Comparison of ENCODE assay signal across 9 mouse cellular contexts in genomic region chr19:44741091-44741763, GRCm38 (mm10). TPM values are rescaled to one million over a fixed set of nuclear protein-coding genes. Genes with fewer than 3 reads are reported as not detected.
DNase-seq lines count a peak whose midpoint lies in the region; ATAC-seq and TF ChIP-seq lines count a peak whose summit lies in the region.
"Had no signal": no experiment of that assay in that cellular context is flagged by ENCODE, and none has a peak within 500 bp of the region (broad histone marks: within the 10 kb centered on the region; RNA-seq: fewer than 3 reads in every experiment).

No protein-coding gene starts in this region.

- H3K36me3 ChIP-seq in embryonic facial prominence, embryonic 12.5 days = no peaks in the 10 kb centered on the region
- H3K36me3 ChIP-seq in kidney, adult 2 months (ENCODE audit: control insufficient read depth, insufficient read depth, low read length) = no peaks in the 10 kb centered on the region
- no peaks in the 10 kb centered on the region for H3K36me3 ChIP-seq in midbrain, embryonic 11.5 days (ENCODE audit: control insufficient read depth, insufficient read depth, low read length)

- H3K27ac ChIP-seq in embryonic facial prominence, embryonic 12.5 days = no peak overlapping the region
- peak overlapping the region; percentile 95 for H3K27ac ChIP-seq in kidney, adult 2 months (ENCODE audit: insufficient read depth, low read depth, low read length)
- H3K27ac ChIP-seq in midbrain, embryonic 11.5 days (ENCODE audit: low read depth, low read length) = no peak overlapping the region

- H3K27me3 ChIP-seq in embryonic facial prominence, embryonic 12.5 days = peaks cover 99% of the 10 kb centered on the region
- no peaks in the 10 kb centered on the region for H3K27me3 ChIP-seq in kidney, adult 2 months (replicated peaks; ENCODE audit: control insufficient read depth, insufficient read depth, low read length)
- H3K27me3 ChIP-seq in midbrain, embryonic 11.5 days (ENCODE audit: control insufficient read depth, insufficient read depth, low read length) = peaks cover 97% of the 10 kb centered on the region

- under 1% methylated on average over 48 of the region's 48 CpGs for WGBS in embryonic facial prominence, embryonic 12.5 days
- WGBS in kidney, adult 2 months = 1% methylated on average over 48 of the region's 48 CpGs
- WGBS in midbrain, embryonic 11.5 days = under 1% methylated on average over 48 of the region's 48 CpGs

- TF ChIP-seq CTCF in kidney, adult 2 months (conservative IDR thresholded peaks at IDR 0.05; ENCODE audit: insufficient read depth, insufficient read length, low read depth, low read length) = no peak

- H3K4me2 ChIP-seq in embryonic facial prominence, embryonic 12.5 days (replicated peaks) = peak overlapping the region; percentile 31
- H3K4me2 ChIP-seq in midbrain, embryonic 11.5 days = peak overlapping the region; percentile 28

- peak overlapping the region; percentile 9; the same call in 1 of the 2 replicates for H3K4me3 ChIP-seq in embryonic facial prominence, embryonic 12.5 days
- H3K4me3 ChIP-seq in kidney, adult 2 months (ENCODE audit: insufficient read depth, low read depth, low read length) = peak overlapping the region; percentile 62
- H3K4me3 ChIP-seq in midbrain, embryonic 11.5 days (ENCODE audit: low read depth, low read length) = peak overlapping the region; percentile 11; the same call in 1 of the 2 replicates

- no peak overlapping the region for H3K9ac ChIP-seq in embryonic facial prominence, embryonic 12.5 days
- H3K9ac ChIP-seq in midbrain, embryonic 11.5 days (ENCODE audit: low read length) = peak overlapping the region; percentile 18; the same call in 1 of the 2 replicates

- H3K9me3 ChIP-seq in embryonic facial prominence, embryonic 12.5 days = no peaks in the 10 kb centered on the region
- H3K9me3 ChIP-seq in midbrain, embryonic 11.5 days (ENCODE audit: control insufficient read depth, low read length) = 0 out of 2 replicates have a peak, but pooled peaks cover 3% of the 10 kb centered on the region

- peak; percentile 27 for TF ChIP-seq POLR2A in kidney, adult 2 months (IDR thresholded peaks at IDR 0.05; ENCODE audit: low read depth, low read length)

- peaks cover 12% of the 10 kb centered on the region; the same call in 1 of the 2 replicates for H3K4me1 ChIP-seq in embryonic facial prominence, embryonic 12.5 days
- H3K4me1 ChIP-seq in kidney, adult 2 months (ENCODE audit: control insufficient read depth, insufficient read depth, low read length) = peaks cover 13% of the 10 kb centered on the region; the same call in 1 of the 2 replicates
- H3K4me1 ChIP-seq in midbrain, embryonic 11.5 days (ENCODE audit: control insufficient read depth, insufficient read depth, low read length) = peaks cover 12% of the 10 kb centered on the region

- DNase-seq in embryo, embryonic 11 days = peak; percentile 58
- no peak for DNase-seq in embryo, embryonic 10.5 days (ENCODE audit: low spot score)
- DNase-seq in kidney, adult 2 months = peak; percentile 96
- peak; percentile 97 for DNase-seq in midbrain, embryonic 11.5 days (ENCODE audit: low spot score, missing footprints)
- DNase-seq in gastrocnemius, postnatal 25 days = no peak
- no peak for DNase-seq in frontal cortex, postnatal 10 days (ENCODE audit: low spot score in 2 of 2)
- no peak for DNase-seq in urinary bladder, adult 2 months (ENCODE audit: low spot score)

- ATAC-seq in embryonic facial prominence, embryonic 12.5 days (ENCODE audit: insufficient number of reproducible peaks, insufficient read depth, low FRiP score, low TSS enrichment) = no peak
- ATAC-seq in midbrain, embryonic 11.5 days (ENCODE audit: low FRiP score) = no peak

RNA-seq across cellular contexts. Expression of gene Pax2, which starts 14.6 kb away (rescaled TPM):
- 0.55 and 0.95 TPM in 2 replicates for polyA plus RNA-seq in embryonic facial prominence, embryonic 12.5 days (2016; fragmentation: Nextera tagmentation; extraction: Ambion mirVana)
- polyA plus RNA-seq in kidney, adult 2 months (2012; rRNA removed) = 25.8 and 29.7 TPM in 2 replicates
- 0.34 and 0.57 TPM in 2 replicates for polyA plus RNA-seq in midbrain, embryonic 11.5 days (2014; fragmentation: Nextera tagmentation; extraction: Ambion mirVana)
- total RNA-seq in gastrocnemius, postnatal 25 days (2021) = not detected
- 0.03 TPM in 1 of 2 replicates, not detected in the other for polyA plus RNA-seq in urinary bladder, adult 2 months (2012; rRNA removed)
- polyA plus RNA-seq: spleen, adult 2 months had no signal

Comparison
In these comparisons a context has a peak if more than half of its experiments do, and no peak if none do; other contexts are left out.
1. DNase-seq: peak in embryo, embryonic 11 days (single experiment), kidney, adult 2 months (single experiment) and midbrain, embryonic 11.5 days (single experiment); none in embryo, embryonic 10.5 days (single experiment), gastrocnemius, postnatal 25 days (single experiment), frontal cortex, postnatal 10 days (0 of 2) and urinary bladder, adult 2 months (single experiment).
2. H3K4me3 ChIP-seq: peak in every context shown above with its lines; median percentile 62 in kidney, adult 2 months; 11 in midbrain, embryonic 11.5 days; 9 in embryonic facial prominence, embryonic 12.5 days.
3. RNA of gene Pax2, which starts 14.6 kb away (polyA plus RNA-seq): 25.8 to 29.7 TPM in kidney, adult 2 months; 0.55 to 0.95 TPM in embryonic facial prominence, embryonic 12.5 days, 0.34 to 0.57 TPM in midbrain, embryonic 11.5 days and 0.03 TPM in urinary bladder, adult 2 months; every median in the first group is over 10 times any median in the second.